Mouse (Mus musculus) forebrain, embryonic 11.5 days (tissue): Measurements from ENCODE around the gene Lama4. TPM values are rescaled to one million over a fixed set of nuclear protein-coding genes. Genes with fewer than 3 reads are reported as not detected.

Experiments
- ATAC-seq: fragments of 200-750 bp; cut with Nextera tagmentation; replicated peaks from 2 replicates; pipeline ENCODE4 v1.8.0; 2017; ENCODE audit warnings: moderate TSS enrichment; ENCODE audit not compliant: low FRiP score
- DNase-seq: peaks from one replicate; pipeline ENCODE4 v3.0.0-alpha.2; 2017; ENCODE audit warnings: low spot score
- H3K27ac ChIP-seq: fragments of 300-500 bp; sonication (generic); 2 replicates; pipeline ENCODE4 v1.5.1; 2014; ENCODE audit warnings: low read depth, low read length
- H3K27me3 ChIP-seq: fragments of 300-500 bp; sonication (generic); 2 replicates; pipeline ENCODE4 v1.6.1; 2014; ENCODE audit warnings: mild to moderate bottlenecking, low read length, mixed read lengths; ENCODE audit not compliant: control insufficient read depth, insufficient read depth
- H3K36me3 ChIP-seq: fragments of 300-500 bp; sonication (generic); 2 replicates; pipeline ENCODE4 v1.6.1; 2014; ENCODE audit warnings: mild to moderate bottlenecking, low read length, moderate library complexity, mixed read lengths; ENCODE audit not compliant: control insufficient read depth, insufficient read depth
- H3K4me1 ChIP-seq: fragments of 300-500 bp; sonication (generic); replicated peaks from 2 replicates; pipeline ENCODE4 v1.6.1; 2014; ENCODE audit warnings: low read length, mixed read lengths; ENCODE audit not compliant: control insufficient read depth, insufficient read depth
- H3K4me2 ChIP-seq: fragments of 300-500 bp; sonication (generic); 2 replicates; pipeline ENCODE4 v1.6.1; 2014; ENCODE audit warnings: low read depth, mild to moderate bottlenecking, low read length, moderate library complexity, mixed read lengths; ENCODE audit not compliant: severe bottlenecking
- H3K4me3 ChIP-seq: fragments of 300-500 bp; sonication (generic); 2 replicates; pipeline ENCODE4 v1.5.1; 2014; ENCODE audit warnings: low read depth, low read length
- H3K9ac ChIP-seq: fragments of 300-500 bp; sonication (generic); 2 replicates; pipeline ENCODE4 v1.6.1; 2014; ENCODE audit warnings: low read length
- H3K9me3 ChIP-seq: fragments of 300-500 bp; sonication (generic); 2 replicates; pipeline ENCODE4 v1.6.1; 2016; ENCODE audit warnings: low read length, mixed read lengths; ENCODE audit not compliant: control insufficient read depth
- WGBS: fragments of 180-500 bp; shearing (Covaris S2); extraction: QIAGEN DNeasy Blood & Tissue Kit; methylation state at CpG from one replicate; pipeline ENCODE4 v1.1.7; 2014; 5-methylcytosine and 5-hydroxymethylcytosine counted together
- polyA plus RNA-seq: library from polyadenylated mRNA; unstranded; fragments of >200 nt; fragmentation: Nextera tagmentation; extraction: Ambion mirVana; gene quantifications from 2 replicates; pipeline ENCODE4 v1.2.1, GENCODE M21; 2014

The Lama4 gene
- polyA plus RNA-seq, 1 experiment from 2014 or later = 16.5 TPM

- Histone ChIP-seq H3K27ac (no peak overlapping the region), H3K4me1 (no peaks in the 10 kb centered on the region), H3K4me3 (no peak overlapping the region), H3K27me3 (no peaks in the 10 kb centered on the region), H3K9ac (no peak overlapping the region), H3K36me3 (no peaks in the 10 kb centered on the region; the same call in 1 of the 2 replicates), H3K9me3 (no peaks in the 10 kb centered on the region), H3K4me2 (no peak overlapping the region)
- WGBS = 85% methylated on average over 6 of the region's 6 CpGs
- DNase-seq = no peak
- ATAC-seq = no peak
Observed at GRCm38 (mm10) chr10:39138761-39139160, 173.4 kb downstream of the Lama4 start.

- no peak for DNase-seq
- Histone ChIP-seq H3K4me3 (no peak overlapping the region), H3K36me3 (no peaks in the 10 kb centered on the region; the same call in 1 of the 2 replicates), H3K4me2 (no peak overlapping the region), H3K9me3 (no peaks in the 10 kb centered on the region), H3K4me1 (no peaks in the 10 kb centered on the region), H3K27ac (no peak overlapping the region), H3K9ac (no peak overlapping the region), H3K27me3 (no peaks in the 10 kb centered on the region)
- no peak for ATAC-seq
- 94% methylated on average over 14 of the region's 14 CpGs for WGBS
Observed at GRCm38 (mm10) chr10:39140843-39141242, 175.5 kb downstream of the Lama4 start.

- H3K4me1 ChIP-seq = no peaks in the 10 kb centered on the region
- no peaks in the 10 kb centered on the region for H3K9me3 ChIP-seq
- H3K4me3 ChIP-seq = no peak overlapping the region
- no peak overlapping the region for H3K4me2 ChIP-seq
- no peaks in the 10 kb centered on the region; the same call in 1 of the 2 replicates for H3K36me3 ChIP-seq
- no peak for ATAC-seq
- 94% methylated on average over 2 of the region's 2 CpGs for WGBS
- no peaks in the 10 kb centered on the region for H3K27me3 ChIP-seq
- H3K9ac ChIP-seq = no peak overlapping the region
- no peak for DNase-seq
- no peak overlapping the region for H3K27ac ChIP-seq
Observed at GRCm38 (mm10) chr10:39141401-39141800, 176.1 kb downstream of the Lama4 start.

GRCm38 (mm10) chr10:39142216-39142615 is 176.9 kb downstream of the Lama4 start:
- Histone ChIP-seq H3K4me1 (no peaks in the 10 kb centered on the region), H3K27ac (no peak overlapping the region), H3K9me3 (no peaks in the 10 kb centered on the region), H3K27me3 (no peaks in the 10 kb centered on the region), H3K4me3 (no peak overlapping the region), H3K36me3 (no peaks in the 10 kb centered on the region; the same call in 1 of the 2 replicates), H3K4me2 (no peak overlapping the region), H3K9ac (no peak overlapping the region)
- ATAC-seq (no peak), DNase-seq (no peak)
- WGBS = 87% methylated on average over 12 of the region's 12 CpGs

- 91% methylated on average over 5 of the region's 5 CpGs for WGBS
- H3K27ac ChIP-seq = no peak overlapping the region
- H3K4me2 ChIP-seq = no peak overlapping the region
- H3K4me3 ChIP-seq = no peak overlapping the region
- no peaks in the 10 kb centered on the region for H3K36me3 ChIP-seq
- H3K4me1 ChIP-seq = no peaks in the 10 kb centered on the region
- ATAC-seq (no peak), DNase-seq (no peak)
- H3K27me3 ChIP-seq = no peaks in the 10 kb centered on the region
- no peak overlapping the region for H3K9ac ChIP-seq
- no peaks in the 10 kb centered on the region for H3K9me3 ChIP-seq
Observed at GRCm38 (mm10) chr10:39156719-39157118, 191.4 kb downstream of the Lama4 start.

- DNase-seq (no peak), ATAC-seq (no peak)
- Histone ChIP-seq H3K4me2 (no peak overlapping the region), H3K9ac (no peak overlapping the region), H3K4me1 (no peaks in the 10 kb centered on the region), H3K36me3 (no peaks in the 10 kb centered on the region), H3K4me3 (no peak overlapping the region), H3K27me3 (no peaks in the 10 kb centered on the region), H3K9me3 (no peaks in the 10 kb centered on the region), H3K27ac (no peak overlapping the region)
- 93% methylated on average over 1 of the region's 1 CpGs for WGBS
Observed at GRCm38 (mm10) chr10:39157321-39157720, 192.0 kb downstream of the Lama4 start.

- no peaks in the 10 kb centered on the region for H3K4me1 ChIP-seq
- no peak for DNase-seq
- no peak overlapping the region for H3K9ac ChIP-seq
- no peaks in the 10 kb centered on the region for H3K27me3 ChIP-seq
- no peaks in the 10 kb centered on the region for H3K9me3 ChIP-seq
- no peak overlapping the region for H3K4me2 ChIP-seq
- no peak for ATAC-seq
- no peaks in the 10 kb centered on the region for H3K36me3 ChIP-seq
- WGBS = 52% methylated on average over 12 of the region's 12 CpGs
- no peak overlapping the region for H3K4me3 ChIP-seq
- no peak overlapping the region for H3K27ac ChIP-seq
Observed at GRCm38 (mm10) chr10:39158306-39158705, 193.0 kb downstream of the Lama4 start.

Other genes with a start within 250 kb of the Lama4 start
- not detected in 2 replicates for gene Rfpl4b, start 143.7 kb upstream of the Lama4 start, polyA plus RNA-seq
- gene Fam229b, start 168.4 kb downstream of the Lama4 start, polyA plus RNA-seq = 12.5 and 13.3 TPM in 2 replicates
- 23.2 and 25.4 TPM in 2 replicates for gene Tube1, start 168.5 kb downstream of the Lama4 start, polyA plus RNA-seq
- gene Ccn6, start 198.3 kb downstream of the Lama4 start, polyA plus RNA-seq = 0.27 and 0.31 TPM in 2 replicates